Mouse (Mus musculus) small intestine, adult 2 months (tissue): ENCODE measurements around the gene Dnaaf3. TPM values are rescaled to one million over a fixed set of nuclear protein-coding genes. Genes with fewer than 3 reads are reported as not detected.
"Not testable (repeated sequence)": the region's sequence is repeated elsewhere in the genome, so short reads cannot be mapped to it uniquely, and the experiment has no call there.

Experiments used
- H3K27ac ChIP-seq: fragments of 200-500 bp; 2 replicates; pipeline ENCODE4 v1.5.1; 2012; ENCODE audit warnings: low read depth, low read length, control low read depth, inconsistent platforms; ENCODE audit not compliant: insufficient read depth
- H3K27me3 ChIP-seq: fragments of 200-500 bp; 2 replicates; pipeline ENCODE4 v1.6.1; 2012; ENCODE audit warnings: mild to moderate bottlenecking, moderate library complexity, low read length, inconsistent platforms; ENCODE audit not compliant: control insufficient read depth, insufficient read depth
- H3K36me3 ChIP-seq: fragments of 200-500 bp; 2 replicates; pipeline ENCODE4 v1.6.1; 2012; ENCODE audit warnings: mild to moderate bottlenecking, low read length, control low read depth, inconsistent platforms; ENCODE audit not compliant: control insufficient read depth, insufficient read depth
- H3K4me1 ChIP-seq: fragments of 200-500 bp; 2 replicates; pipeline ENCODE4 v1.6.1; 2012; ENCODE audit warnings: low read length, inconsistent platforms, mixed read lengths; ENCODE audit not compliant: control insufficient read depth, insufficient read depth, insufficient read length
- H3K4me3 ChIP-seq: fragments of 200-500 bp; 2 replicates; pipeline ENCODE4 v1.5.1; 2012; ENCODE audit warnings: low read depth, mild to moderate bottlenecking, control low read depth, inconsistent platforms, low read length, moderate library complexity
- CTCF ChIP-seq: fragments of 200-500 bp; IDR thresholded peaks from 2 replicates; pipeline ENCODE4 v1.5.1; 2012; ENCODE audit warnings: low read depth, mild to moderate bottlenecking, control low read depth, inconsistent platforms, low read length, moderate library complexity, mixed read lengths; ENCODE audit not compliant: insufficient replicate concordance, insufficient read length; ENCODE audit errors: extremely low read depth
- POLR2A ChIP-seq: fragments of 200-500 bp; IDR thresholded peaks from 2 replicates; pipeline ENCODE4 v1.6.1; 2012; ENCODE audit warnings: low read depth, mild to moderate bottlenecking, control low read depth, inconsistent platforms, low read length, moderate library complexity
- WGBS: fragments of 180-500 bp; shearing (Covaris S2); methylation state at CpG from one replicate; pipeline ENCODE4 v1.1.7; 2018; 5-methylcytosine and 5-hydroxymethylcytosine counted together
- polyA plus RNA-seq: library from polyadenylated mRNA; depleted of rRNA; stranded (reverse); fragments of >200 nt; gene quantifications from 2 replicates; pipeline ENCODE4 v1.2.3, GENCODE M21; 2012

Gene Dnaaf3
- polyA plus RNA-seq, 1 experiment: 1.9 TPM

- Histone ChIP-seq H3K27me3 (no peaks in the 10 kb centered on the region), H3K4me1 (peaks cover 8% of the 10 kb centered on the region), H3K4me3 (peak overlapping the region; percentile 7; the same call in 1 of the 2 replicates), H3K27ac (no peak overlapping the region), H3K36me3 (no peaks in the 10 kb centered on the region)
- WGBS: 84% methylated on average over 18 of the region's 18 CpGs
- TF ChIP-seq CTCF (no peak), POLR2A (no peak)
Measured at GRCm38 (mm10) chr7:4527302-4527689, 5.0 kb downstream of the Dnaaf3 start.

DNA sequence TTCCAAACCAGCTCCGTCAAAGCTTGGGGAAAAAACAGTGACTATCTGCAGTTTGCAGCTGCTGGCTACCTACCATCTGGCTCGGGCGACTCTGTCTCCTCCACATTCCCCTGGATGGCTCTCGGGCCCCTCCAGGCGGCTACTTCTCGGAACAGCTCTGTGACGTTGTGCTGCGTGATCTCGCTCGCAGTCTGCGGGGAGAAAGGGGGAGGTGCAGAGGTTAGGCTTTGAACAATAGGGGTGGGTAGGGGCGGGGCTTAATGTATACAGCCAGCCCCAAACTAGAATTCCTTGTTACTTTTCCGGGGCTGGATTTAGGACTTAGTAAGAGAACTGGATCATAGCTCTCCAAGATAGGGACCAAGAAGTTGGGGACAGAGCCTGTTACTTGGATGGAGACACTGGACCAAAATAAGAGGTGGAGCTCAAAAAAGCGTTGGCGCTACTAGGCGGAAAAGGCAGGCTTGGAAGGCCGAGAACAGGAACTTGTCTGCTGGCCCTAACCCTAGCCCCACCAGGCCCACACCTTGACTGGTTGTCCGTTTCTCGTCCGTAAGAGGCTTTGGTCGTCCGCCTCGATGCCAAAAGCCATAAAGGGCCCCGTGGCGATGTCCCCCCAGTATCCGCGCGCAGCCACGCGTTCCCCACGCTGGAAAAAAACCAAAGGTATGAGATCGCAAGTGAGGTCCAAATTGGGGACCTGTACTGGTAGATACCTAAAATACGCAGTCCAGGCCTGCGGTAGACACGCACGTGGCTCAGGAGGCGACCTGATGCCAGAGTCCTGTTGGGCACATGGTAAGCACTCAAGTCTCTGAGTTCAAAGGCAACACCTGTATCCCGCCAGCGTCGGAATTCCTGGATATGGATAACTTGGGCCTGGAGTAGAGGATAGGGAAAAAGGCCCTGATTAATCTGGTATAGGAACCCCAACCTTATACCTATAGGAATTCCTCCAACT is 5.6 kb downstream of the Dnaaf3 start:
- H3K4me3 ChIP-seq: peak overlapping the region; percentile 55
- H3K27ac ChIP-seq: peak overlapping the region; percentile 27; the same call in 1 of the 2 replicates
- peaks cover 6% of the 10 kb centered on the region; the same call in 1 of the 2 replicates for H3K4me1 ChIP-seq
- TF ChIP-seq POLR2A (no peak), CTCF (peak; percentile 74)
- whole genome bisulfite sequencing: 26% methylated on average over 40 of the region's 40 CpGs
- peaks cover 3% of the 10 kb centered on the region for H3K27me3 ChIP-seq
- no peaks in the 10 kb centered on the region for H3K36me3 ChIP-seq

- not testable (repeated sequence) for H3K4me1 ChIP-seq, H3K36me3 ChIP-seq, H3K27ac ChIP-seq, H3K27me3 ChIP-seq, H3K4me3 ChIP-seq
- peak; percentile 56; the same call in 1 of the 2 replicates for TF ChIP-seq CTCF
- 53% methylated on average over 15 of the region's 15 CpGs for WGBS
Measured at GRCm38 (mm10) chr7:4524212-4524922, 7.9 kb downstream of the Dnaaf3 start, which contains the start of gene Tnni3. TSS of gene Tnni3 (minus strand) at chr7:4524229.

DNA sequence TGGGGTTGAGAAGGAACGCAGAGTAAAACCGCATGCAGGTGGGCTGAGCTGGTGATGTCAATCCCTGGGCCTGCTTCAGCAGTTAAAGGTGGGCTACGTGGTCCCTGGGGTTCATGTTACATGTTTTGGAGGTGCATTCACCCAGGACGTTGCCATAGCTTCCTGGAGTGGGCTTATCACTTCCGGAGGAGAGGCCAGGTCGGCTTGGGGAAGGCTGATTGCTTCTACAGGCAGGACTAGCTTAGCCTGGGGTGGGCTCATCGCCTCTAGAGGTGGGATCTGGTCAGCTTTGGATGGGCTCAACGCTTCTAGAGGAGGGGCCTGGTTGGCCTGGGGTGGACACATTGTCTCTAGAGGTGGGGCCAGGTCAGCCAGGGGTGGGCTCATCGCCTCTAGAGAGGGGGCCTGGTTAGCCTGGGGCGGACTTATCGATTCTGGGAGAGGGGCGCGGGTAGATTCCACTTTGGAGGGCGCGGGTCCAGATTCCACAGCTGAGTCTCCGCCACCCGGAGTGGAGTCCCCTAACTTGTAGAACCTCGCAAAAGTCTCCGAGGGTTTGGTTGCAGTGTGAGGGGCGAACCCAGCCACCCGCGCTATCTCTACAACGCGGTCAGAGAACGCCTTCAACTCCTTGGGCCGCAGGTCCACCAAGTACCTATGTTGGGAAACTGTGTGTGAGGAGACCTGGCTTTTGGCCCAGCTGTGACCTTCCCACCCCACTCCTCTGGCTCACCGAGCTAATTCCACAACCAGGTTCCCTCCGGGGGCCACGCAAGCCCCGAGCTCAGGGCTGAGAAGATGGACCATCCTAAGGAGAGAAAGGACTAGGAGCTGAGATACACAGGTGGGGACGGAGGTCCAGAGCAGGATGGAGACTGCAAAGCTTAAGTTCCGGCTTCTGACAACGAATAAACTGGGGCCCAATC is 8.8 kb downstream of the Dnaaf3 start:
- WGBS: 88% methylated on average over 33 of the region's 33 CpGs
- no peaks in the 10 kb centered on the region for H3K36me3 ChIP-seq
- no peak overlapping the region for H3K27ac ChIP-seq
- no peak for TF ChIP-seq CTCF
- no peak for TF ChIP-seq POLR2A
- peaks cover 7% of the 10 kb centered on the region for H3K27me3 ChIP-seq
- H3K4me1 ChIP-seq: peaks cover 2% of the 10 kb centered on the region; the same call in 1 of the 2 replicates
- no peak overlapping the region for H3K4me3 ChIP-seq

DNA sequence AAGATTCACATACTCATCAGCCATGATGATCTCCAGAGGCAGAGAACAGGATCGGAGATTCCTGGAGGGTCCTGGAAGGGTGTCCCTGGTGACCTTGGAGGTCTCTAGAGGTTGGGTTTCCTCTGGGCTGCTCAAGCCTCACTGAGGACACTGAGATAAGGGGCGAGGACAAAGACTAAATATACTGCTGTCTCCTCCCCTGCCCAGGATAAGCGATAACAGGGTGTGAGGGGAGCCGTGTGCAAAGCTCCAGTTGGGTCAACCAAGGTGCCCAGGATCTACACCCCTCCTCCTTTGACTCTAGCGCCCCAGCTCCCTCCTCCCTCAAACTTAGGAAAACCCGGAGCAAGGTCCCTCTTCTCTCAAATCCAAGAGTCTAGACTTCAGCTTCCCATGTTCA is 10.0 kb downstream of the Dnaaf3 start:
- TF ChIP-seq POLR2A (no peak), CTCF (no peak)
- H3K27me3 ChIP-seq: peaks cover 7% of the 10 kb centered on the region
- H3K4me1 ChIP-seq: peaks cover 2% of the 10 kb centered on the region; the same call in 1 of the 2 replicates
- no peak overlapping the region for H3K27ac ChIP-seq
- H3K36me3 ChIP-seq: no peaks in the 10 kb centered on the region
- H3K4me3 ChIP-seq: no peak overlapping the region
- WGBS: 42% methylated on average over 6 of the region's 6 CpGs

GRCm38 (mm10) chr7:4521231-4522003 is 10.8 kb downstream of the Dnaaf3 start:
- H3K4me1 ChIP-seq: no peaks in the 10 kb centered on the region
- no peak overlapping the region for H3K27ac ChIP-seq
- no peak for TF ChIP-seq CTCF
- no peak for TF ChIP-seq POLR2A
- 32% methylated on average over 32 of the region's 32 CpGs for WGBS
- H3K4me3 ChIP-seq: no peak overlapping the region
- peaks cover 7% of the 10 kb centered on the region for H3K27me3 ChIP-seq
- no peaks in the 10 kb centered on the region for H3K36me3 ChIP-seq
